Mouse (Mus musculus) heart, adult 8-10 months (tissue): ENCODE data around the gene 1600014C10Rik. TPM values are rescaled to one million over a fixed set of nuclear protein-coding genes. Genes with fewer than 3 reads are reported as not detected.

Source experiments
- DNase-seq: peaks from one replicate; pipeline ENCODE4 v3.0.0; 2022; ENCODE audit warnings: low spot score
- total RNA-seq, 4 experiments: library from RNA; stranded (reverse); gene quantifications; 2 replicates each; pipeline ENCODE4 v1.2.4; 2022

Gene 1600014C10Rik
- 10 to 100 TPM; 32.1 to 42.1 (median 37.4) TPM for total RNA-seq

GRCm38 (mm10) chr7:38182962-38183687, at the start of gene 1600014C10Rik:
Gene 1600014C10Rik (plus strand): TSS chr7:38183217.
- DNase-seq, result no peak

- DNase-seq, result no peak
Measured at GRCm38 (mm10) chr7:38134471-38134870, 48.5 kb upstream of the 1600014C10Rik start.

GRCm38 (mm10) chr7:38140324-38140723, 42.7 kb upstream of the 1600014C10Rik start:
- DNase-seq, result no peak

GRCm38 (mm10) chr7:38141747-38142545, 41.1 kb upstream of the 1600014C10Rik start:
- DNase-seq, result peak; percentile 69

GRCm38 (mm10) chr7:38147477-38147876, 35.5 kb upstream of the 1600014C10Rik start:
- no peak for DNase-seq

GRCm38 (mm10) chr7:38151706-38152312, 31.2 kb upstream of the 1600014C10Rik start:
- DNase-seq, result no peak

GRCm38 (mm10) chr7:38152571-38152970, 30.4 kb upstream of the 1600014C10Rik start:
- no peak for DNase-seq

GRCm38 (mm10) chr7:38155829-38156228, 27.2 kb upstream of the 1600014C10Rik start:
- no peak for DNase-seq

- no peak for DNase-seq
Measured at GRCm38 (mm10) chr7:38158764-38159458, 24.1 kb upstream of the 1600014C10Rik start.

- DNase-seq, result no peak
Measured at GRCm38 (mm10) chr7:38161438-38161837, 21.6 kb upstream of the 1600014C10Rik start.

- DNase-seq, result no peak
Measured at GRCm38 (mm10) chr7:38163433-38164050, 19.5 kb upstream of the 1600014C10Rik start.

GRCm38 (mm10) chr7:38166930-38167645, 15.9 kb upstream of the 1600014C10Rik start:
- no peak for DNase-seq

- peak; percentile 36 for DNase-seq
Measured at GRCm38 (mm10) chr7:38167724-38168141, 15.3 kb upstream of the 1600014C10Rik start.

GRCm38 (mm10) chr7:38173871-38174270, 9.1 kb upstream of the 1600014C10Rik start:
- DNase-seq, result no peak

- no peak for DNase-seq
Measured at GRCm38 (mm10) chr7:38174321-38175148, 8.5 kb upstream of the 1600014C10Rik start.

GRCm38 (mm10) chr7:38176056-38176455, 7.0 kb upstream of the 1600014C10Rik start:
- no peak for DNase-seq

- no peak for DNase-seq
Measured at GRCm38 (mm10) chr7:38179896-38180295, 3.1 kb upstream of the 1600014C10Rik start.

GRCm38 (mm10) chr7:38181366-38181765, 1.7 kb upstream of the 1600014C10Rik start:
- DNase-seq, result no peak

- DNase-seq, result peak; percentile 88
Measured at GRCm38 (mm10) chr7:38182596-38182961, 438 bp upstream of the 1600014C10Rik start.
